Comparison of ENCODE assay signal across 1 mouse cellular context in the genomic region with DNA sequence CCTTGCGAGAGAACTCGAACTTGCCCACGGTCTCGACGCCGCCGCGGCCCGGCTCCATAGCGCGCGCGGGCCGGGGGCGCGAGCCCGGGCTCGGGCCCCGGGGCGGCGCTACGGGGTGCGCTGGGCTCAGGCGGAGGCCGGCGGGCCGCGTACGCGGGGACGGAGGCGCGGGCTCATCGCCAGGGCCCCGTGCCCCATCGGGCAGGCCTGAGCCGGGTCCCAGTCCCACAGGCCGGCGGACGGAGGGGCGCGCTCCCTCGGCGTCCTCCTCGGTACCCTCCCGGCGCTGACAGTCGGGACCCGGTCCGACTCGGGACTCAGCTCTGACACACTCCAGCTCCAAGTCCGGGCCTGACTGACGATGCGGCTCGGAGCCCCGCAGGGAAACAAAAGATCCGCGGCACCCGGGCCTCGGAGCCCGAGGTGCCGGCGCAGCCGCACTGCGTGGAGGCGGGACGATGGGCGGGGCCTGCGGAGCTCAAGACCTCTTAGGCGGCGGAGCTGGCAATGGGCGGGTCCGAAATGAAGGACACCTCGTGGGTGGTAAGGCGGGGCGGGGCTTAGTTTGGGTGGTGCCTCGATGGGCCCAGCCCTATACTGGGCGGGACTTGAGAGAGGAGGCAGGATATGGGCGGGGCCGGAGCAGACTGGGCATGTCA.
TF ChIP-seq lines count a peak whose summit lies in the region.

TSS of gene Ulk1 (minus strand) at position 431 of the 659 bp plus-strand sequence.

TF ChIP-seq in CH12.LX, 34 proteins besides CTCF, POLR2A, EP300 and RAD21 (continued from another document):
- TF ChIP-seq ZMIZ1 (IDR thresholded peaks at IDR 0.05; ENCODE audit: low read depth, low read length), result peak; percentile 94
- peak; percentile 93 for TF ChIP-seq UBTF (IDR thresholded peaks at IDR 0.05; ENCODE audit: low read depth, low read length)
- peak; percentile 95 for TF ChIP-seq NRF1 (IDR thresholded peaks at IDR 0.05; ENCODE audit: low read depth, low read length)
- 0 out of 2 replicates have a peak, but pooled peaks have one; percentile 47 for TF ChIP-seq KAT2A (IDR thresholded peaks at IDR 0.05; ENCODE audit: insufficient replicate concordance, low read length)
- no peak for TF ChIP-seq ZNF384 (IDR thresholded peaks at IDR 0.05; ENCODE audit: low read depth, low read length)
- TF ChIP-seq HCFC1 (IDR thresholded peaks at IDR 0.05; ENCODE audit: low read depth, low read length), result peak; percentile 55
- no peak for TF ChIP-seq MAFK (IDR thresholded peaks at IDR 0.05; ENCODE audit: insufficient replicate concordance, low read length)
- TF ChIP-seq GABPA (IDR thresholded peaks at IDR 0.05; ENCODE audit: insufficient replicate concordance, low read depth, low read length), result no peak
- TF ChIP-seq TBP (conservative IDR thresholded peaks at IDR 0.05; ENCODE audit: low read depth, low read length), result peak; percentile 85
- no peak for TF ChIP-seq ZC3H11A (IDR thresholded peaks at IDR 0.05; ENCODE audit: low read depth, low read length)
- peak; percentile 95 for TF ChIP-seq NELFE (IDR thresholded peaks at IDR 0.05; ENCODE audit: low read depth, low read length)
- TF ChIP-seq PAX5 (IDR thresholded peaks at IDR 0.05; ENCODE audit: low read length), result no peak
- TF ChIP-seq USF2 (conservative IDR thresholded peaks at IDR 0.05; ENCODE audit: low read depth, low read length), result no peak
- TF ChIP-seq IRF4 (IDR thresholded peaks at IDR 0.05; ENCODE audit: low read depth, low read length), result no peak
- no peak; the same call in 1 of the 2 replicates for TF ChIP-seq ELF1 (IDR thresholded peaks at IDR 0.05; ENCODE audit: low read depth, low read length)
- no peak for TF ChIP-seq ETS1 (conservative IDR thresholded peaks at IDR 0.05; ENCODE audit: low read depth, low read length)
- no peak for TF ChIP-seq CHD2 (IDR thresholded peaks at IDR 0.05; ENCODE audit: low read length)
- 0 out of 2 replicates have a peak, but pooled peaks have one; percentile 24 for TF ChIP-seq MAX (IDR thresholded peaks at IDR 0.05; ENCODE audit: low read length)
- no peak for TF ChIP-seq MXI1 (IDR thresholded peaks at IDR 0.05; ENCODE audit: low read depth, low read length)
- no peak for TF ChIP-seq MYC (IDR thresholded peaks at IDR 0.05; ENCODE audit: low read depth, low read length)
- TF ChIP-seq SIN3A (IDR thresholded peaks at IDR 0.05; ENCODE audit: low read length), result peak; percentile 71
- peak; percentile 43; the same call in 1 of the 2 replicates for TF ChIP-seq POLR2AphosphoS2 (IDR thresholded peaks at IDR 0.05; ENCODE audit: low read depth, low read length)
- no peak for TF ChIP-seq MEF2A (IDR thresholded peaks at IDR 0.05; ENCODE audit: borderline replicate concordance, low read depth, low read length)
- TF ChIP-seq BHLHE40 (IDR thresholded peaks at IDR 0.05; ENCODE audit: low read depth, low read length), result no peak
- no peak for TF ChIP-seq SMC3 (IDR thresholded peaks at IDR 0.05; ENCODE audit: low read depth, low read length)
- TF ChIP-seq RCOR1 (conservative IDR thresholded peaks at IDR 0.05; ENCODE audit: low read depth, low read length), result no peak
- TF ChIP-seq JUN (IDR thresholded peaks at IDR 0.05; ENCODE audit: insufficient read depth, low read depth, low read length), result no peak
- TF ChIP-seq TCF12 (IDR thresholded peaks at IDR 0.05; ENCODE audit: low read depth, low read length), result peak; percentile 96
- TF ChIP-seq MAZ (IDR thresholded peaks at IDR 0.05; ENCODE audit: low read depth, low read length), result no peak
TF ChIP-seq in CH12.LX: peak in this region for 11.
